Mouse (Mus musculus): ENCODE measurements around the gene Clptm1. TPM values are rescaled to one million over a fixed set of nuclear protein-coding genes. Genes with fewer than 3 reads are reported as not detected.

Gene Clptm1
- total and polyA plus RNA-seq, 3 experiments = 61.7 to 74.9 (median 70.1) TPM

DNA sequence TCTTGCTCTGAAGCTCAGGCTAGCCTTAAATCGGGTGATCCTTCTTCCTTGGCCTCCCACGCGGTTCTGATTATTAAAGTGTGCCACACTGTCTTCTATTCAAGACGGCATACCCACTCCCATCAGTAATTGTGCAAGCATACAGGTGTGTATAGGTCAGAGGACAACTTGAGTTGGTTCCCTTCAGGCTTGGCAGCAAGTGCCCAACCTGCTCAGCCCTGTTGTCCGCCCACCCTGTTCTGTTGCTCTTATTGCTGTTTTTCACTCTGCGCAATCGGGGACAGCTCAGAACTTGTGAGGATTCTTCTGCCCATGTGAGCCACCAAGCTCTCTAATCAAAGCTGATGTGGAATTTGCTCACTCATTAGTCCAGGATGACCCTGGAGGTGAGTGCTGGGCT, 40.4 kb upstream of the Clptm1 start:
- no peak overlapping the region for H3K4me3 ChIP-seq
- peaks cover 9% of the 10 kb centered on the region for H3K4me1 ChIP-seq (ENCODE audit: control insufficient read depth, insufficient read depth, low read length)
- TF ChIP-seq POLR2A (IDR thresholded peaks at IDR 0.05; ENCODE audit: insufficient read depth, low read depth, low read length) (no peak), EP300 (IDR thresholded peaks at IDR 0.05; ENCODE audit: insufficient read depth, low read depth, low read length) (no peak), CTCF (IDR thresholded peaks at IDR 0.05) (no peak)
- DNase-seq = no peak
- no peaks in the 10 kb centered on the region for H3K27me3 ChIP-seq (ENCODE audit: control insufficient read depth, insufficient read depth, low read length)
- WGBS = 93% methylated on average over 7 of the region's 7 CpGs
- no peaks in the 10 kb centered on the region for H3K79me2 ChIP-seq (replicated peaks; ENCODE audit: control insufficient read depth, insufficient read depth, low read length)
- H3K27ac ChIP-seq = no peak overlapping the region
- H3K9ac ChIP-seq (ENCODE audit: low read depth, low read length) = no peak overlapping the region
- H3K36me3 ChIP-seq (ENCODE audit: control insufficient read depth, insufficient read depth, low read length) = no peaks in the 10 kb centered on the region; the same call in 1 of the 2 replicates
- intact Hi-C loops (cut with DNase I) = loop anchor here (10.0 kb wide), 1 partner anchor 110 kb away; no protein-coding TSS in a partner anchor

DNA sequence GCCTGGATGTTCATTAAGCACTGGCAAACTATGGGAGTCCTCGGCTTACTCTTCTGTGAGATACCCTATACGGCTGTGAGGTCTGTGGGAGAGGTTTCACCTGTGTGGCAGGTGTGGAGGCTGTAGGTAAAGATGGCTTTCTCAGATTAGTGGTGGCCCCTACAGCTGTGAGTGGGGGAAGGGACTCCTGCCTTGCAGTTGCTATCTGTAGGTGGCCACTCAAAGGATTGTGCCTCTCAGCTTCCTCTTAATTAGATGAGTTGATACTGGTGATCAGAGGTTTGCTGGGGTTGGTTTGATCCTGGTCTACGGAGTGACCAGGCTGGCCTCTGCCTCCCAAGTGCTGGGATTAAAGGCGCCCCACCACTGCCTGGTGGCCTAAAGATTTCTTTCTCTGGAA, 39.6 kb upstream of the Clptm1 start:
- intact Hi-C loops (cut with DNase I) = loop anchor here (5.0 to 10.0 kb wide), 2 partner anchors 110 to 302 kb away; partner anchors contain the start of genes Ckm and Klc3
- Histone ChIP-seq H3K27ac (no peak overlapping the region), H3K9ac (ENCODE audit: low read depth, low read length) (no peak overlapping the region), H3K27me3 (ENCODE audit: control insufficient read depth, insufficient read depth, low read length) (no peaks in the 10 kb centered on the region), H3K36me3 (ENCODE audit: control insufficient read depth, insufficient read depth, low read length) (no peaks in the 10 kb centered on the region; the same call in 1 of the 2 replicates), H3K79me2 (replicated peaks; ENCODE audit: control insufficient read depth, insufficient read depth, low read length) (no peaks in the 10 kb centered on the region), H3K4me1 (ENCODE audit: control insufficient read depth, insufficient read depth, low read length) (peaks cover 13% of the 10 kb centered on the region), H3K4me3 (no peak overlapping the region)
- TF ChIP-seq EP300 (IDR thresholded peaks at IDR 0.05; ENCODE audit: insufficient read depth, low read depth, low read length) (no peak), CTCF (IDR thresholded peaks at IDR 0.05) (no peak), POLR2A (IDR thresholded peaks at IDR 0.05; ENCODE audit: insufficient read depth, low read depth, low read length) (no peak)
- 91% methylated on average over 4 of the region's 4 CpGs for WGBS
- no peak for DNase-seq

DNA sequence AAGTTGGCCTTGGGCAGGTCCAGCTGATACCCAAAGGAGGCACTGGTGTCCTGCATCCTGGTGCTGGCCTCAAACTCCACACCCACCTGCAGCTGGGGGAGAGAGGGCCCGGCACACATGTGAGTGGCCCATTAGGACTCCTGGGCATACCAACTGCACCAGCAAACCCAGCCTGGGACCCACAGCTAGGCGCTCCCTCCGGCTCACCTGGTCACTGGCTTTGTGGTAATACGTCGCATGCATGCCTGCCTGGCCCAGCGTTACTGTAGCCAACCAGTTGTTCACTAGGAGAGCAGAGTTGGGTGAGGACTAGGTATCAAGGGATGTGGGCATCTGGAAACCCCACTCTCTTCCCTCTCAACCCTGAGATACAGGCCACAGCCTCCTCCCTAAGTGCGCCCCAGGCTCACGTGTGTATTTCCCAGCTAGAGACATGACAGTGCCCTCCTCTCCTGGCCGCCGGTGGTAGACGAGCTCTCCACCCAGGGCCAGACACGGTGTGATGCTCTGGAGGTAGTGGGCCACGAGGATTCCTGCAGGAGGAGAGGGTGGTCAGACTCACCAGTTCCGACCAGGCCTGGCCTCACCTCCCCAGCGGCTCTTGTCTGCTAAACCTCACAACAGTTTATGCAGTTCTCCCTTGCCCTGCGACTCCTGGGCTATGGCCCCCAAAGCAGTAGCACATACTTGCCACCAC, 38.2 kb upstream of the Clptm1 start:
- H3K36me3 ChIP-seq (ENCODE audit: control insufficient read depth, insufficient read depth, low read length) = no peaks in the 10 kb centered on the region; the same call in 1 of the 2 replicates
- no peak overlapping the region for H3K9ac ChIP-seq (ENCODE audit: low read depth, low read length)
- no peak overlapping the region for H3K4me3 ChIP-seq
- intact Hi-C loops (cut with DNase I) = loop anchor here (5.0 to 10.0 kb wide), 2 partner anchors 108 to 301 kb away; partner anchors contain the start of genes Ckm and Klc3
- no peaks in the 10 kb centered on the region for H3K27me3 ChIP-seq (ENCODE audit: control insufficient read depth, insufficient read depth, low read length)
- H3K27ac ChIP-seq = no peak overlapping the region
- no peak for DNase-seq
- WGBS = 94% methylated on average over 16 of the region's 16 CpGs
- no peaks in the 10 kb centered on the region for H3K79me2 ChIP-seq (replicated peaks; ENCODE audit: control insufficient read depth, insufficient read depth, low read length)
- peaks cover 15% of the 10 kb centered on the region for H3K4me1 ChIP-seq (ENCODE audit: control insufficient read depth, insufficient read depth, low read length)
- TF ChIP-seq POLR2A (IDR thresholded peaks at IDR 0.05; ENCODE audit: insufficient read depth, low read depth, low read length) (no peak), EP300 (IDR thresholded peaks at IDR 0.05; ENCODE audit: insufficient read depth, low read depth, low read length) (no peak), CTCF (IDR thresholded peaks at IDR 0.05) (no peak)

DNA sequence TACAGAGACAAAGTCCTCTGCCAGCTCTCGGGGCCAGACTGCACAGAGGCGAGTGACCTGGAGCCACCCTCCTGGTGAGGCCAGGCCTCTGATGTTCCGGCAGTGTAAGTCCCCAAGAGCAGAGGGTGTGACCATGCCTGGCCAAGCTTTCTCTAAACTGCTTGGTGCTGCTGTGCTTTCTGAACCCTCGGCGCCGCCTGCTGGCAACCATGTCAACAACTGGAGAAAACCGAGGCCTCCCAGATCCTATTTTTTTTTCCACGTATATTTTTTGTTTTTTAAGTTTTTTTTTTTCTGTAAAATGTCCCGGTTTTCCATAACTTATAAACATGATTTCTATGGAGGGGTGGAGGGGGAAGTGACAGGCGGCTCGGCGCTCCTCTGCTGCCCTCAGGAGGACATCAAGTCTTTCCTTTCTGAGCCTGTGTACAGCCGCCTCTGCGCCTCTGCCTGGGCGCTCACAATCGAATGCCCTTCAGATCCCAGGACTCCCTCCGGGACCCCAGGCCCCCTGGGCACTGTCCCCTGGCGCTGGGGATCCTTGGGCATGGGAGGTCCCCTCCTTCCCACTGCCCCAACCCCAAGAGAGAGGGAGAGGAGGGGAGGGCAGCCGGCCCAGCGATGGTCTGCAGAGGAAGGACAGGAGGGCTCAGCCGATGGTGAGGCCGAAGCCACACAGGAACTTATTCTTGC, 36.4 kb upstream of the Clptm1 start:
- Histone ChIP-seq H3K36me3 (ENCODE audit: control insufficient read depth, insufficient read depth, low read length) (no peaks in the 10 kb centered on the region; the same call in 1 of the 2 replicates), H3K27me3 (ENCODE audit: control insufficient read depth, insufficient read depth, low read length) (no peaks in the 10 kb centered on the region), H3K4me3 (0 out of 2 replicates have a peak overlapping the region, but pooled peaks have one; percentile 1), H3K4me1 (ENCODE audit: control insufficient read depth, insufficient read depth, low read length) (peaks cover 15% of the 10 kb centered on the region), H3K9ac (ENCODE audit: low read depth, low read length) (peak overlapping the region; percentile 66), H3K27ac (peak overlapping the region; percentile 84), H3K79me2 (replicated peaks; ENCODE audit: control insufficient read depth, insufficient read depth, low read length) (no peaks in the 10 kb centered on the region)
- no peak; the same call in none of the 2 replicates for TF ChIP-seq POLR2A (IDR thresholded peaks at IDR 0.05; ENCODE audit: insufficient read depth, low read depth, low read length)
- TF ChIP-seq CTCF (IDR thresholded peaks at IDR 0.05) = peak; percentile 82
- TF ChIP-seq EP300 (IDR thresholded peaks at IDR 0.05; ENCODE audit: insufficient read depth, low read depth, low read length) = peak; percentile 80
- WGBS = 23% methylated on average over 22 of the region's 22 CpGs
- intact Hi-C loops (cut with DNase I) = loop anchor here (1.0 to 10.0 kb wide), 3 partner anchors 32 to 299 kb away; partner anchors contain the start of genes Ckm and Klc3
- peak; percentile 84 to 85 for DNase-seq

DNA sequence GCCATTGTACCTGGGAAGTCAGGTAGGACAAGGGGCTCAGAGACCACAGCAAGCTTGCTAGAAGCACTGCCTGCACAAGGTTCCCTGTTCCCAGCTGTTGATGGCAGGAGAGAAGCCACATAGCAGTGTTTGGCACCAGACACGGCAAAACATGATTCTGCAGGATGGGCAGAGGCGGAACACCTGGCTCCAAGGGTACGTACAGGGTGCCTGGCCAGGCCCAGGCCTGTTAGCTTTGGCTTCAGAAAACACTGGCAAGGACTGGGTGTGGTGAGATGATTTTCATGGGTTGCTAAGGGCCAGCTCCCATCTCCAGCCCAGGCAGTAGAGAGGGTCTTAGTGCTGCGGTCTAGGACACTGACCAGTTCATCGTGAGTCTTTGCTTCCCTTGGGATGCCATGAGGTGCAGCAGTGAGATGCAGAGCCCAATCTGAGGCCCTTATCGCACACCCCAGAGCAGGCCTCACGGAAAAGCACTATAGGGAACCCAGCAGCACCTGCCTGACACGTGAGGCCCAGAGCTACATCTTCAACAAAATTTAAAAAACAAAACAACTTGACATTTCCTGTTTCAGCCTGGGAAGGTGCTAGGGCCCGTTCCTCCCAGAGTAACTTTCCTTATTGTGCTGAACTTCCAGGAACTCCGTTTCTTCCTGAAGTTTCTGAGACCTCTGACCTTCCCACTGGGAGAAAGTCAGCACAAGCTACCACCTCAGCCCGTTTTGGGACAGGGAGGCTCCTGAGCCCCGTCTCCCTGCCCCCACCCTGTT, 35.7 kb upstream of the Clptm1 start:
- Histone ChIP-seq H3K79me2 (replicated peaks; ENCODE audit: control insufficient read depth, insufficient read depth, low read length) (no peaks in the 10 kb centered on the region), H3K4me1 (ENCODE audit: control insufficient read depth, insufficient read depth, low read length) (peaks cover 15% of the 10 kb centered on the region), H3K36me3 (ENCODE audit: control insufficient read depth, insufficient read depth, low read length) (no peaks in the 10 kb centered on the region; the same call in 1 of the 2 replicates), H3K9ac (ENCODE audit: low read depth, low read length) (peak overlapping the region; percentile 30), H3K4me3 (0 out of 2 replicates have a peak overlapping the region, but pooled peaks have one; percentile 1), H3K27ac (peak overlapping the region; percentile 84), H3K27me3 (ENCODE audit: control insufficient read depth, insufficient read depth, low read length) (no peaks in the 10 kb centered on the region)
- TF ChIP-seq CTCF (IDR thresholded peaks at IDR 0.05) (no peak), POLR2A (IDR thresholded peaks at IDR 0.05; ENCODE audit: insufficient read depth, low read depth, low read length) (peak; percentile 43; the same call in 1 of the 2 replicates), EP300 (IDR thresholded peaks at IDR 0.05; ENCODE audit: insufficient read depth, low read depth, low read length) (no peak; the same call in 1 of the 2 replicates)
- no peak for DNase-seq
- intact Hi-C loops (cut with DNase I) = loop anchor here (1.0 to 10.0 kb wide), 3 partner anchors 31 to 298 kb away; partner anchors contain the start of genes Ckm and Klc3
- WGBS = 38% methylated on average over 12 of the region's 12 CpGs
